Mouse (Mus musculus) lung, adult 2 months (tissue): ENCODE data around the gene Kcnv2. TPM values are rescaled to one million over a fixed set of nuclear protein-coding genes. Genes with fewer than 3 reads are reported as not detected.

Source experiments
- DNase-seq: peaks from one replicate; pipeline ENCODE4 v3.0.0; 2022
- H3K4me1 ChIP-seq: fragments of 200-500 bp; 2 replicates; pipeline ENCODE4 v1.6.1; 2011; ENCODE audit warnings: low read length; ENCODE audit not compliant: control insufficient read depth, insufficient read depth
- H3K4me3 ChIP-seq: fragments of 200-500 bp; replicated peaks from 2 replicates; pipeline ENCODE3; 2011; ENCODE audit warnings: low read depth, mild to moderate bottlenecking, control low read depth, low read length; ENCODE audit errors: extremely low read depth
- CTCF ChIP-seq: fragments of 200-500 bp; IDR thresholded peaks from 2 replicates; pipeline ENCODE4 v1.5.1; 2011; ENCODE audit warnings: mild to moderate bottlenecking, low read length, control low read depth; ENCODE audit not compliant: insufficient read depth
- POLR2A ChIP-seq: fragments of 200-500 bp; IDR thresholded peaks from 2 replicates; pipeline ENCODE4 v1.6.1; 2011; ENCODE audit warnings: low read depth, mild to moderate bottlenecking, control low read depth, low read length, borderline replicate concordance; ENCODE audit errors: extremely low read depth
- WGBS: fragments of 180-500 bp; shearing (Covaris S2); methylation state at CpG from one replicate; pipeline ENCODE4 v1.1.7; 2018; 5-methylcytosine and 5-hydroxymethylcytosine counted together
- polyA plus RNA-seq: library from polyadenylated mRNA; depleted of rRNA; stranded (reverse); fragments of >200 nt; gene quantifications from 2 replicates; pipeline ENCODE4 v1.2.3, GENCODE M21; 2012; rRNA removed

Gene Kcnv2
- 0.08 and 0.11 TPM in 2 replicates for polyA plus RNA-seq

DNA sequence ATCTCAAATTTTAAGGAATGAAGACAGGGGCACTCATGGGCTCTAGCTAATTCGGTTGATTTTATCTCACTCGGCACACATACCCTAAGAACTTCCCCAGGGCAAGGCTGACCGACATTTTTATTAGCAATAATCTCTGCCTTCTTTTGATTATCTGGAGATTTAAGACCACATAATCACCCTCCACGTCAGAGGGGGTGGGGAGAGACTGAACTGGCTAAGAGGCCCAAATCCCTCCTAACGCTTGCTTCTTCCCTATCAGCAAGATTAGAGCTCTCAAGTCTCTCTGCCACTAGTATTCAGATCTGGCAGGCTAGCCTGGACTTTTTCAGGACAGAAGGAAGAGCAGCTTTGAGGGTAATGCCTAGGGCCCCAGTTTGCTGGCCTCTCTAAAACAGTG lies at the start of gene Kcnv2:
Gene Kcnv2 (plus strand): TSS at position 308 of the 400 bp plus-strand sequence.
- TF ChIP-seq POLR2A (no peak), CTCF (no peak)
- Histone ChIP-seq H3K4me1 (no peaks in the 10 kb centered on the region), H3K4me3 (no peak within 1 kb of the TSS)
- WGBS: 68% methylated on average over 5 of the region's 5 CpGs
- no peak for DNase-seq

DNA sequence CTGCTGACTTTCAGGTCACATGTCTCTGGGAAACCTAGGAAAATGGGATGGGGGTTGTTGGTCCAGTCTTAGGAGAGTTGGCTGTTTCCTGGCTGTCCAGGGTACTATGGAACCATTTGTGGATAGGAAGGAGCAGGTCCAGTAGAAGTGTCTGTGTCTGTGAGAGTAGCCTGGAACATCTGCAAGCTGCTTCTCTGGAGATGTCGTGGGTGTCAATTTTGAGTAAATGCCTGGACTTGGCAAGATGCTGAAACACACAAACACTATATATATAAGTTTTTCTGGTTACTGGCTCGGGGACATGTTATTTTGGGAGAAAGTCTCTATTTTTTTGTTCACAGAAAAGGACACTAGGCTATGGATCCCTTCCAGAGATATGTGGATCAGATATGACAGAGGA lies 49.0 kb upstream of the Kcnv2 start:
- no peak for DNase-seq
- TF ChIP-seq CTCF: no peak
- TF ChIP-seq POLR2A: no peak
- Histone ChIP-seq H3K4me1 (no peaks in the 10 kb centered on the region), H3K4me3 (no peak overlapping the region)
- WGBS: 72% methylated on average over 2 of the region's 2 CpGs

DNA sequence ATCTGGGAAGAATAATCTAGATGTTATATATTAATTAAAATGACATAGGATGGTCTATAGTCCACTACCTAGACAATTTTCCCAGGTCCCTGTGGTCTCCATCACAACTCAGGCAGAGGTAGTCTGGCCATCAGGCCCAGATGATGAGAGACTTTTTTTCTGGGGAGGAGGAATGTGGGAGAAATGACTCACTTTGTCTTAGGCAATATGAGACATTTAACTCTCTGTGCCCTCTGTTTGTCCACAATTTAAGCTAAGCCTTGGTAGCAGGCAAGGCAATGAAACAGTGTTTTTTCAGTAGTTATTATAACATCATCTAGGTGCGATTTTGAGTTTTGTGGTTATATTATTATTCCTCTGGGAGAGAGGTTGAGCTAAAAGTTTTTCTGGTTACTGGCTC lies 48.0 kb upstream of the Kcnv2 start:
- no peak for TF ChIP-seq POLR2A
- no peak for TF ChIP-seq CTCF
- no peaks in the 10 kb centered on the region for H3K4me1 ChIP-seq
- no peak for DNase-seq
- H3K4me3 ChIP-seq: no peak overlapping the region
- 87% methylated on average over 1 of the region's 1 CpGs for whole genome bisulfite sequencing

DNA sequence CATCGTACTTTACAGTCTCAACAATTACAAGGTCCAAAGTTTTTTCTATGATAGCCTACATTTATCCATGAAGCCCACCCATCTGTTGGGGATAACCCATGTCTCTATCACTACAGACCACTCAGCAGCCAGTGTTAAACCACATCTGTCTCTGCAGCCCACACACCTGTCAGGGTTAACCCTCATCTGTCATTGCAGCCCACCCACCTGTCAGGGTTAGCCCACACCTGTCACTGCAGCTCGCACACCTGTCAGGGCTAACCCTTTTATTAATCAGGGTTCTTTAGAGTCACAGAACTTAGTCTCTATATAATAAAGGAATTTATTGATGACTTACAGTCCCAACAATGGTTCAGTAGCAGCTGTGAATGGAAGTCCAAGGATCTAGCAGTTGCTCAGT lies 43.2 kb upstream of the Kcnv2 start:
- TF ChIP-seq CTCF: no peak
- no peak for TF ChIP-seq POLR2A
- 91% methylated on average over 2 of the region's 2 CpGs for WGBS
- H3K4me1 ChIP-seq: no peaks in the 10 kb centered on the region
- no peak for DNase-seq
- no peak overlapping the region for H3K4me3 ChIP-seq

DNA sequence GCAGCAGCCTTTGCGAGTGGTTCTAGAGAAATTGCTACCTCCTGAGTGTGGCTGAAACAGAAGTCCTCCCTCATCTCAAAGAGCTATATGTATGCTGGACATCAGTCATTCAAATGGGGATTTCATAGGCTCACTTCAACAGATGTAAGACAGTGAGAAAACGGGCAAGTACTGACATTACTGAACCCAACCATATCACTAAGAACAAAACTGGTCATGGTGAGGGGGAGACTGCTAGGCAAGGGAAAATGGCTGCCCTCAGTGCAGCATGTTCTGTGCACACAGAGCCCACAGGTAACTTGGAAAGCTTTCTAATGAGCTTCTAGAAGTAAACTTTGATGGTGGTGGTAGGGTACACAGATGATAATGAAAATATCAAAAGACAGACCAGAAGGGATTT lies 12.3 kb upstream of the Kcnv2 start:
- TF ChIP-seq POLR2A: no peak
- no peak for DNase-seq
- Histone ChIP-seq H3K4me1 (no peaks in the 10 kb centered on the region; the same call in 1 of the 2 replicates), H3K4me3 (no peak overlapping the region)
- 94% methylated on average over 2 of the region's 2 CpGs for WGBS

DNA sequence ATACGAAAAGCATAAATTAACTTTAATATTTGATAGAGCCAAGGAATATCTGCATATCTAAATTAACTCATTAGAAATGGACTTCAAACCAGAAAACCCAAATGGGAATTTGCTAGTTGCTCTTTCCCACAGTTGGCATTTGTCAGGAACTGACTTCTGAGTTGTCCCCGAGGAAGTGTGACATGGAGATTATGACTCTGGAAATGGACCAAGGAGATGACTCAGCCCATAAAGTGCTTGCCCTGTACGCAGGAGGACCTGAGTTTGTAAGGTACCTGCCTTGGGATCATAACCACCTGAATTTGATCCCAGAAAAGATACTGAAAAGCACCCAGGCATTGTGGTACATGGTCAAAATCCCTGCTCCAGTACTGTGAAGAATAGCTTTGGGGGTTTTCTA lies 11.1 kb upstream of the Kcnv2 start:
- no peak for DNase-seq
- WGBS: 61% methylated on average over 3 of the region's 3 CpGs
- Histone ChIP-seq H3K4me3 (no peak overlapping the region), H3K4me1 (no peaks in the 10 kb centered on the region; the same call in 1 of the 2 replicates)
- no peak for TF ChIP-seq CTCF
- TF ChIP-seq POLR2A: no peak

DNA sequence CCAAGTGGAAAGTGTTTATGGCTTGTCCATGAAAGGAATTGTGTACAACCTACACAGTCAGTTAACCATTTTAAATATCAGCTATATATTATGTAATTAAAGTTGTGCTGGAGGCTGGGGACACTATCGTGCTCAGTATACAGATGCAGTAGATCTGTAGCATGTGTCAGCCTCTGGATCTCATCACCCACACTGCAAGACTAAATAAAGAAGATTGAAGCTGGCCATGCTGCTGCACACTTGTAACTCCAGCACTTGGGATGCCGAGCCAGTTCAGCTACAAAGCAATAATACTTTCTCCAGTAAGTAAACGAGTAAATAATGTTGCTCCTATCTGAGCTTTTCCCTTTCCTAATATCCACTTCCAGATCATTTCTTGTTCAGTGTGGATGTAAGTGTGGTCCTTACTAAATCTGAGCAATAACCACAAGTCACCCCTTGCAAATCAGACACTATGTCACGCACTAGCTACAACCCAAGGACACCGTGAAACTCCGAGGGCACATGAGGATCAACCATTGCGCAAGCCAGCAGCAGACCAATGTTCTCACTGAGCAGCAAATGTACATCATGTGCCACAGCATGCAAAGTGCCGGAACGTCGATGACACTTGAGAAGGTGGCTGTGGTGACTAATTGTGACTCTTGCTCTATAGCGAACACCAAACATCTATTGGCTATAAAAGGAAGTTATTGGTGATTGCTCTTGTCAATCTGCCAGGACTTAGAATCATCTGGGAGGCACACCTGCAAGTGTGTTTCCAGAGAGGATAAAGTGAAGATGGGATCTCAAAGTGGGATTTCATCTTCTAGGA lies 9.9 kb upstream of the Kcnv2 start:
- no peak overlapping the region for H3K4me3 ChIP-seq
- TF ChIP-seq POLR2A: no peak
- no peak for TF ChIP-seq CTCF
- DNase-seq: no peak
- 73% methylated on average over 11 of the region's 11 CpGs for whole genome bisulfite sequencing
- H3K4me1 ChIP-seq: no peaks in the 10 kb centered on the region; the same call in 1 of the 2 replicates

DNA sequence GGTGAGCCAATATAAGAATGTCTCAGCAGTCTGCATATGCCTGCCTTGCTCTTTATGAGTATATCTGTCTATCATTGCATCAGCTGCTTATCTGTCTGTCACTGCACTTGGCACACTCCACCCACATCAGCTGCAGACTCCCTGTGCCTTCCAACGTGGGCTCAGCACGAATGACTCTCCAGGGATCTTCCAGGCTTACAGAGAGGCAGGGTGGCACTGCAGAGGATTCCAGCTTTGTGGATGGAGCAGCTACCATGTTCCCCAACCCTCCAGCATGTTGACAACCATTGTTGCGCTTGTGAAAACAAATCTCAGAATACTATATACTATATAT lies 9.3 kb upstream of the Kcnv2 start:
- no peak for DNase-seq
- WGBS: 57% methylated on average over 3 of the region's 3 CpGs
- Histone ChIP-seq H3K4me1 (no peaks in the 10 kb centered on the region; the same call in 1 of the 2 replicates), H3K4me3 (no peak overlapping the region)
- TF ChIP-seq CTCF (no peak), POLR2A (no peak)

DNA sequence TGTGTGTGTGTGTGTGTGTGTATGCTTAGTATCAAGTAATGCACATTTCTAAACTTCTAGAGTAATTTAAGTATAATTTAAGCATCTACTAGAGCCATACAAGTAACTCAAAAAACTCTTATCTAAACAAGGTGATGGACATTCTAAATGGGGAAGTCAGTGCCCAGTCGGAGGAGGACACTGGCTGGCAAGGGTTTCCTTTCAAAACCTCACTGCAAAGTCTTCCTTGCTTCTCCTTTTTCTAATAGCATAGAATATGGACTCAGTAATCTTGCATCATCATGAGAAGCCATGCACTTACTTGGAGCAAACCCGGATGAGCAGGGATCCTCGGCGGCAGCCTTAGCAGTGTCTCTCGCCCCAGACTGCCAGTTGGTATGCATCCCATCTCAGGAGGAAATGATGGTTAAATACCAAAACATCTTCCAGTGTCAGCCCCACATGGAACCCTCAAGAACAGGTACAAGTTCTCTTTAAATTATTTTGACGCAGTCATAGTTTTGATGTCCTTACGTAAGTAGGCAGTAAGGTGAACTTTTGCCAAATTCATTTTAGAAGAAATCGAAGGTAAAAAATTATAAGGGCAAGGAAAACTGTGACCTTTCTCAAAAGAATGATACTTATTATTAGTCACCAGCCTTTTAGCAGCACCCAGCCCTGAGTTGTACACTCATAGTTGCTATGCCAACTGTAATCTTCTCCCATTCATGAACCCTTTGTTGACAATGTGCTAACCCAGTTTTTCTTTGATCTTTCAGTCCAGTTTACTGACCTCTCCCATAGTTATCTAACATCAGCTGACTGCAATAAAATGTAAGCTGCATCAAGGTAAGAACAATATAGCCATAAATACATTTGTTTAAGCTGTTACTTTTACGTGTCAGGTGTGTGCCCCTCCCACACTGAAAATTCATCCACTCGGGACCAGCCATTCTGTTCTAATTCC lies 5.8 kb upstream of the Kcnv2 start:
- no peak overlapping the region for H3K4me3 ChIP-seq
- H3K4me1 ChIP-seq: no peaks in the 10 kb centered on the region
- TF ChIP-seq CTCF (no peak), POLR2A (no peak)
- 58% methylated on average over 10 of the region's 10 CpGs for WGBS
- DNase-seq: no peak

DNA sequence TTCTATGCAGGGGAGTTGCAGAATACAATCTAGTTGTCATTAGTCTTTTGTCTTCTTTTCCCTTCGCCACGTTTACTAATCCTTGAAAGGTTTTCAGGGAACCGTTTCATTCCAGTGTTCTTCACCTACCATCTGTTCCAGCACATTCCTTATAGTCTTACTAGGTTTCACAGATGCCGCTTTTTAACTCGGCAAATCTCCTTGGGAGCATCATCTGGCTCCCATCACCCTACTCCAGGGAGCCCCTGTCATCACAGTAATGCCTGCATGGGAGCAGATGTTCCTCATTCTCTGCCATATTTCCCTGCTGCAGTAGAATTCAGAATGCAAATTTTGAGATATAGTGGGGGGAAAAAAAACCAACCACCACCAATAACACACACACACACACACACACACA lies 5.1 kb upstream of the Kcnv2 start:
- WGBS: 72% methylated on average over 5 of the region's 5 CpGs
- H3K4me1 ChIP-seq: no peaks in the 10 kb centered on the region
- no peak for DNase-seq
- no peak for TF ChIP-seq CTCF
- TF ChIP-seq POLR2A: no peak
- no peak overlapping the region for H3K4me3 ChIP-seq
